Mouse (Mus musculus) pancreas, adult 10 weeks (tissue): ENCODE results near the gene Ckap2l. TPM values are rescaled to one million over a fixed set of nuclear protein-coding genes. Genes with fewer than 3 reads are reported as not detected.

Experiments
- polyA plus RNA-seq: library from polyadenylated mRNA; stranded (reverse); fragments of 350-450 nt; fragmentation: Illumina TruSeq; extraction: RNeasy Lipid Tissue Mini Kit (QIAGEN cat#74804); gene quantifications from one replicate; pipeline ENCODE4 v1.2.3, GENCODE M21; 2015; ENCODE audit warnings: low read depth, low replicate concordance; ENCODE audit not compliant: insufficient read depth

Ckap2l gene
- 0.26 TPM for polyA plus RNA-seq

GRCm38 (mm10) chr2:129296671-129297588 lies at the start of gene Ckap2l:
TSS of gene Ckap2l (minus strand) at chr2:129297212.

GRCm38 (mm10) chr2:129309836-129310235 lies 12.8 kb upstream of the Ckap2l start, which contains the start of gene Il1a:
TSS of gene Il1a (minus strand) at chr2:129309972.

Other genes with a start within 250 kb of the Ckap2l start
- not detected for gene Vinac1, start 249.0 kb downstream of the Ckap2l start, polyA plus RNA-seq
- gene Ttl, start 231.3 kb downstream of the Ckap2l start, polyA plus RNA-seq, result 2.0 TPM
- gene Polr1b, start 196.2 kb downstream of the Ckap2l start, polyA plus RNA-seq, result 7.0 TPM
- gene Chchd5, start 167.5 kb downstream of the Ckap2l start, polyA plus RNA-seq, result 6.9 TPM
- gene Slc20a1, start 98.4 kb downstream of the Ckap2l start, polyA plus RNA-seq, result 5.1 TPM
- not detected for gene Il1a, start 12.8 kb upstream of the Ckap2l start, polyA plus RNA-seq
- not detected for gene Il1b, start 73.9 kb upstream of the Ckap2l start, polyA plus RNA-seq
- not detected for gene F830045P16Rik, start 239.4 kb upstream of the Ckap2l start, polyA plus RNA-seq